Mouse (Mus musculus): ENCODE measurements around the gene Gm44965. TPM values are rescaled to one million over a fixed set of nuclear protein-coding genes. Genes with fewer than 3 reads are reported as not detected.
A peak's percentile ranks its signal among the peaks of the same experiment; 100 is the strongest.

The Gm44965 gene
- not detected in 2 replicates for polyA plus RNA-seq (2015; fragmentation: Nextera tagmentation; extraction: Ambion mirVana)

- no peaks in the 10 kb centered on the region for H3K27me3 ChIP-seq (replicated peaks)
- peak within 1 kb of the TSS; percentile 97 for H3K9ac ChIP-seq
- peaks cover 34% of the 10 kb centered on the region for H3K36me3 ChIP-seq
- H3K4me1 ChIP-seq = peaks cover 35% of the 10 kb centered on the region
- H3K9me3 ChIP-seq = peaks cover 31% of the 10 kb centered on the region
- H3K4me2 ChIP-seq = peak within 1 kb of the TSS; percentile 80
- peak within 1 kb of the TSS; percentile 85 for H3K4me3 ChIP-seq
- ATAC-seq (ENCODE audit: extremely low read depth, insufficient number of reproducible peaks, low FRiP score, low TSS enrichment) = peak; percentile 77
- WGBS = 9% methylated on average over 45 of the region's 45 CpGs
- peak within 1 kb of the TSS; percentile 91 for H3K27ac ChIP-seq (replicated peaks)
Measured at GRCm38 (mm10) chr6:48593158-48594042, at the start of gene Gm44965, which contains the start of gene Repin1. Gene Gm44965 (plus strand): TSS chr6:48593941. Gene Repin1 (plus strand): TSS chr6:48593883.

GRCm38 (mm10) chr6:48545251-48545650 is 48.5 kb upstream of the Gm44965 start:
- H3K27ac ChIP-seq (replicated peaks) = no peak overlapping the region
- H3K4me3 ChIP-seq = no peak overlapping the region
- H3K4me2 ChIP-seq = no peak overlapping the region
- no peak overlapping the region for H3K9ac ChIP-seq
- H3K27me3 ChIP-seq (replicated peaks) = no peaks in the 10 kb centered on the region; the same call in 1 of the 2 replicates
- ATAC-seq (ENCODE audit: extremely low read depth, insufficient number of reproducible peaks, low FRiP score, low TSS enrichment) = no peak
- no peaks in the 10 kb centered on the region for H3K9me3 ChIP-seq
- WGBS = 65% methylated on average over 5 of the region's 5 CpGs
- no peaks in the 10 kb centered on the region for H3K36me3 ChIP-seq
- H3K4me1 ChIP-seq = peaks cover 11% of the 10 kb centered on the region

GRCm38 (mm10) chr6:48546271-48546670 is 47.5 kb upstream of the Gm44965 start:
- Histone ChIP-seq H3K4me1 (peaks cover 11% of the 10 kb centered on the region), H3K27me3 (replicated peaks) (no peaks in the 10 kb centered on the region; the same call in 1 of the 2 replicates), H3K9ac (no peak overlapping the region), H3K27ac (replicated peaks) (no peak overlapping the region), H3K36me3 (no peaks in the 10 kb centered on the region), H3K9me3 (no peaks in the 10 kb centered on the region), H3K4me3 (no peak overlapping the region), H3K4me2 (no peak overlapping the region)
- 32% methylated on average over 1 of the region's 1 CpGs for WGBS
- no peak for ATAC-seq (ENCODE audit: extremely low read depth, insufficient number of reproducible peaks, low FRiP score, low TSS enrichment)

GRCm38 (mm10) chr6:48546858-48547257 is 46.9 kb upstream of the Gm44965 start:
- H3K27me3 ChIP-seq (replicated peaks) = no peaks in the 10 kb centered on the region; the same call in 1 of the 2 replicates
- H3K9me3 ChIP-seq = no peaks in the 10 kb centered on the region
- H3K4me1 ChIP-seq = peaks cover 8% of the 10 kb centered on the region
- 57% methylated on average over 4 of the region's 4 CpGs for WGBS
- no peak overlapping the region for H3K9ac ChIP-seq
- H3K36me3 ChIP-seq = no peaks in the 10 kb centered on the region
- no peak for ATAC-seq (ENCODE audit: extremely low read depth, insufficient number of reproducible peaks, low FRiP score, low TSS enrichment)
- no peak overlapping the region for H3K4me2 ChIP-seq
- H3K27ac ChIP-seq (replicated peaks) = no peak overlapping the region
- no peak overlapping the region for H3K4me3 ChIP-seq

- Histone ChIP-seq H3K9ac (no peak overlapping the region), H3K4me1 (no peaks in the 10 kb centered on the region), H3K4me2 (no peak overlapping the region), H3K27ac (replicated peaks) (no peak overlapping the region), H3K27me3 (replicated peaks) (no peaks in the 10 kb centered on the region; the same call in 1 of the 2 replicates), H3K4me3 (no peak overlapping the region), H3K9me3 (no peaks in the 10 kb centered on the region), H3K36me3 (no peaks in the 10 kb centered on the region)
- WGBS = 77% methylated on average over 6 of the region's 6 CpGs
- ATAC-seq (ENCODE audit: extremely low read depth, insufficient number of reproducible peaks, low FRiP score, low TSS enrichment) = no peak
Measured at GRCm38 (mm10) chr6:48548314-48548713, 45.4 kb upstream of the Gm44965 start.

- Histone ChIP-seq H3K4me1 (peaks cover 16% of the 10 kb centered on the region), H3K4me2 (no peak overlapping the region), H3K27me3 (replicated peaks) (no peaks in the 10 kb centered on the region), H3K36me3 (peaks cover 9% of the 10 kb centered on the region), H3K9me3 (no peaks in the 10 kb centered on the region), H3K27ac (replicated peaks) (no peak overlapping the region), H3K4me3 (no peak overlapping the region), H3K9ac (no peak overlapping the region)
- 42% methylated on average over 4 of the region's 4 CpGs for WGBS
- ATAC-seq (ENCODE audit: extremely low read depth, insufficient number of reproducible peaks, low FRiP score, low TSS enrichment) = no peak
Measured at GRCm38 (mm10) chr6:48552918-48553317, 40.8 kb upstream of the Gm44965 start.

GRCm38 (mm10) chr6:48553819-48554218 is 39.9 kb upstream of the Gm44965 start:
- no peak for ATAC-seq (ENCODE audit: extremely low read depth, insufficient number of reproducible peaks, low FRiP score, low TSS enrichment)
- WGBS = 71% methylated on average over 4 of the region's 4 CpGs
- no peaks in the 10 kb centered on the region for H3K9me3 ChIP-seq

GRCm38 (mm10) chr6:48554280-48555103 is 39.2 kb upstream of the Gm44965 start, which contains the start of gene Lrrc61:
Gene Lrrc61 (plus strand): TSS chr6:48554796.
- H3K4me1 ChIP-seq = peaks cover 16% of the 10 kb centered on the region
- H3K27ac ChIP-seq (replicated peaks) = peak within 1 kb of the TSS; percentile 97
- ATAC-seq (ENCODE audit: extremely low read depth, insufficient number of reproducible peaks, low FRiP score, low TSS enrichment) = peak; percentile 74
- peaks cover 20% of the 10 kb centered on the region for H3K36me3 ChIP-seq
- WGBS = under 1% methylated on average over 39 of the region's 39 CpGs
- H3K4me3 ChIP-seq = peak within 1 kb of the TSS; percentile 62
- H3K27me3 ChIP-seq (replicated peaks) = no peaks in the 10 kb centered on the region
- H3K9ac ChIP-seq = peak within 1 kb of the TSS; percentile 83
- H3K4me2 ChIP-seq = peak within 1 kb of the TSS; percentile 81
- H3K9me3 ChIP-seq = no peaks in the 10 kb centered on the region

More at GRCm38 (mm10) chr6:48553819-48554218, 39.9 kb upstream of the Gm44965 start:
- peak overlapping the region; percentile 97 for H3K27ac ChIP-seq (replicated peaks)
- H3K4me3 ChIP-seq = peak overlapping the region; percentile 62
- no peaks in the 10 kb centered on the region for H3K27me3 ChIP-seq (replicated peaks)
- H3K4me1 ChIP-seq = peaks cover 16% of the 10 kb centered on the region
- H3K9ac ChIP-seq = peak overlapping the region; percentile 83
- peaks cover 15% of the 10 kb centered on the region for H3K36me3 ChIP-seq
- H3K4me2 ChIP-seq = peak overlapping the region; percentile 81

- Histone ChIP-seq H3K9me3 (no peaks in the 10 kb centered on the region), H3K4me3 (peak overlapping the region; percentile 62), H3K4me2 (peak overlapping the region; percentile 81), H3K36me3 (peaks cover 26% of the 10 kb centered on the region), H3K27me3 (replicated peaks) (no peaks in the 10 kb centered on the region), H3K4me1 (peaks cover 16% of the 10 kb centered on the region), H3K9ac (peak overlapping the region; percentile 83), H3K27ac (replicated peaks) (peak overlapping the region; percentile 97)
- ATAC-seq (ENCODE audit: extremely low read depth, insufficient number of reproducible peaks, low FRiP score, low TSS enrichment) = peak; percentile 38; the same call in 1 of the 2 replicates
- WGBS = 30% methylated on average over 14 of the region's 14 CpGs
Measured at GRCm38 (mm10) chr6:48555104-48555890, 38.4 kb upstream of the Gm44965 start.

GRCm38 (mm10) chr6:48555956-48556355 is 37.8 kb upstream of the Gm44965 start:
- WGBS = 86% methylated on average over 3 of the region's 3 CpGs
- 0 out of 2 replicates have a peak overlapping the region, but pooled peaks have one; percentile 81 for H3K4me2 ChIP-seq
- no peak overlapping the region for H3K9ac ChIP-seq
- H3K27me3 ChIP-seq (replicated peaks) = no peaks in the 10 kb centered on the region
- H3K36me3 ChIP-seq = peaks cover 28% of the 10 kb centered on the region
- peaks cover 16% of the 10 kb centered on the region for H3K4me1 ChIP-seq
- no peak for ATAC-seq (ENCODE audit: extremely low read depth, insufficient number of reproducible peaks, low FRiP score, low TSS enrichment)
- no peak overlapping the region for H3K4me3 ChIP-seq
- H3K27ac ChIP-seq (replicated peaks) = peak overlapping the region; percentile 97; the same call in 1 of the 2 replicates
- no peaks in the 10 kb centered on the region for H3K9me3 ChIP-seq
